Mouse (Mus musculus): Measurements from ENCODE around the gene Cdk12. TPM values are rescaled to one million over a fixed set of nuclear protein-coding genes. Genes with fewer than 3 reads are reported as not detected.

The Cdk12 gene
- total RNA-seq, 4 experiments from 2014 or later: 36.6 to 42.6 (median 39.3) TPM

Small RNA genes lying within 50 kb of the gene (microRNA-seq; reads per million reads assigned to microRNA genes)
- gene Gm27399: 0 reads per million in 2 experiments
- gene Mir5119: 0.21 to 0.22 reads per million in 2 experiments

Other genes with a start within 250 kb of the Cdk12 start
- gene Plxdc1, start 216.6 kb upstream of the Cdk12 start, total RNA-seq (2022): 10 to 100 TPM; 41.2 to 46.2 (median 43.9) TPM
- gene Arl5c, start 206.9 kb upstream of the Cdk12 start, total RNA-seq (2022): 1 to 10 TPM; 1.5 to 2.1 (median 1.7) TPM
- gene Cacnb1, start 180.0 kb upstream of the Cdk12 start, total RNA-seq (2022): 100 to 1,000 TPM; 127 to 142 (median 137) TPM
- 100 to 1,000 TPM; 564 to 674 (median 627) TPM for gene Rpl19, start 176.3 kb upstream of the Cdk12 start, total RNA-seq (2022)
- gene Stac2, start 149.6 kb upstream of the Cdk12 start, total RNA-seq (2022): 100 to 1,000 TPM in 1 of 4 experiments, 10 to 100 TPM in 3; 83.1 to 109 (median 94.1) TPM
- 10 to 100 TPM; 33.4 to 37.5 (median 34.9) TPM for gene Fbxl20, start 52.7 kb upstream of the Cdk12 start, total RNA-seq (2022)
- gene Med1, start 9.8 kb upstream of the Cdk12 start, total RNA-seq (2022): 10 to 100 TPM; 41.3 to 50.8 (median 46.0) TPM
- gene Neurod2, start 126.6 kb downstream of the Cdk12 start, total RNA-seq (2022): 10 to 100 TPM; 54.9 to 63.3 (median 60.4) TPM
- 100 to 1,000 TPM; 502 to 655 (median 573) TPM for gene Ppp1r1b, start 145.3 kb downstream of the Cdk12 start, total RNA-seq (2022)
- gene Stard3, start 155.3 kb downstream of the Cdk12 start, total RNA-seq (2022): 10 to 100 TPM; 35.7 to 40.8 (median 38.3) TPM
- gene Tcap, start 180.8 kb downstream of the Cdk12 start, total RNA-seq (2022): 10 to 100 TPM in 2 of 4 experiments, 1 to 10 TPM in 2; 8.2 to 16.6 (median 12.1) TPM
- 1 to 10 TPM in 2 of 4 experiments, under 1 TPM in 2; 0.65 to 1.7 (median 0.96) TPM for gene Pnmt, start 183.4 kb downstream of the Cdk12 start, total RNA-seq (2022)
- 10 to 100 TPM in 2 of 4 experiments, 1 to 10 TPM in 2; 8.5 to 11.1 (median 9.9) TPM for gene Pgap3, start 197.4 kb downstream of the Cdk12 start, total RNA-seq (2022)
- 1 to 10 TPM; 2.0 to 2.6 (median 2.3) TPM for gene Erbb2, start 209.4 kb downstream of the Cdk12 start, total RNA-seq (2022)
- 100 to 1,000 TPM in 2 of 4 experiments, 10 to 100 TPM in 2; 93.7 to 114 (median 102) TPM for gene Mien1, start 235.9 kb downstream of the Cdk12 start, total RNA-seq (2022)
- 1 to 10 TPM; 3.6 to 5.1 (median 4.7) TPM for gene Grb7, start 243.3 kb downstream of the Cdk12 start, total RNA-seq (2022)

Measured in left cerebral cortex, adult 8-10 months (tissue).